Mouse (Mus musculus) liver, embryonic 18 days (tissue): ENCODE data around the gene Gzmn. TPM values are rescaled to one million over a fixed set of nuclear protein-coding genes. Genes with fewer than 3 reads are reported as not detected.

Experiments
- polyA plus RNA-seq: library from polyadenylated mRNA; depleted of rRNA; stranded (reverse); fragments of >200 nt; gene quantifications from 2 replicates; pipeline ENCODE4 v1.2.3, GENCODE M21; 2012; rRNA removed

Gzmn gene
- polyA plus RNA-seq = not detected in 2 replicates

DNA sequence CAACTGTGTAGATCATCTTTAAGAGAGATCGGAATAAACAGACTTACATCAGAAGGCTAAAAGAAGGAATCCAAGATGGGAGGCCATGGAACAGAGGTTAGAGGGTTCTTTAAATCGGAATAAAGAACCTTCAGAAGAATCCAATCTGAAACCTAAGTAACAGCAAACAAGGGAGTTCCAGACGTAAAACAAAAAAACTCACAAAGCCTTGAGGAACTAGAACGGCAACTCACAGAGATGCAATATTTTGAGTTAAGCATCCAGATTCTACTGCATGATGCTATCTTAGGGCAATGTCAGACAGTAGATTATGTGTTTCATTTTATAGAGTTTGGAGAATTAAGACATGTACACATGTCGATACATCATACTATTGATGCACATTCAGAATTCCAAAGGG, at the start of gene Gzmn:
Gzmn (minus strand) TSS at position 101 of the 400 bp plus-strand sequence.

DNA sequence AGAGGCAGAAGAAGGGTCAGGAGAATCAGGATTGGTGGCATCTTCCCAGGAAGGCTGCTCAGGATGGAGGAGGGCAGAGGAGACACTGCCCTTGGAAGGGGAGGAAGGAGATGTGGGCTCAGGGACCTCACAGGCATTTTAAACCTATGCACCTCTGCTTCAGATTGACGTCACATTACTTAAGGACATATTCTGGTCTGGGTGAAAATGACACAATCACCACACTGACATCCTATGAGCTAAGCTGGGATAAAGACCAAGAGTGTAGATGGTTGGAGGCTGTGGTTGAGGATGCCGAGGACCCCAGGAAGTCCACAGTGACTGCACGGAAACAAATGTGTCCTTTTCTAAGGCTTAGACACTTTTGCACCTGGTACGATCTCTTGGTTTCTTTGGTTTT, 36.9 kb upstream of the Gzmn start, which contains the start of gene Gzmf:
Gzmf (minus strand) TSS at position 101 of the 400 bp plus-strand sequence.

GRCm38 (mm10) chr14:56159479-56159878, 14.9 kb downstream of the Gzmn start, which contains the start of gene Gzmg:
Gene Gzmg, minus strand, starts transcription at chr14:56159579.

DNA sequence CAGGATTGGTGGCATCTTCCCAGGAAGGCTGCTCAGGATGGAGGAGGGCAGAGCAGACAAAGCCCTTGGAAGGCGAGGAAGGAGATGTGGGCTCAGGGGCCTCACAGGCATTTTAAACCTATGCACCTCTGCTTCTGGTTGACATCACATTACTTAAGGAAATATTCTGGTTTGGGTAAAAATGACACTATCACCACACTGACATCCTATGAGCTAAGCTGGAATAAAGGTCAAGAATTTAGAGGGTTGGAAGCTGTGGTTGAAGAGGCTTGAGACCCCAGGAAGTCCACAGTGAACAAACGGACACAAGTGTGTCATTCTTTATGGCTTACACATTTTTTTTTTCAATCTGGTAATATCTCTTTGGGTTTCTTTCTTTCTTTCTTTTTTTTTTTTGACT, 41.9 kb downstream of the Gzmn start, which contains the start of gene Gzmd:
Gzmd (minus strand) TSS at position 101 of the 400 bp plus-strand sequence.

DNA sequence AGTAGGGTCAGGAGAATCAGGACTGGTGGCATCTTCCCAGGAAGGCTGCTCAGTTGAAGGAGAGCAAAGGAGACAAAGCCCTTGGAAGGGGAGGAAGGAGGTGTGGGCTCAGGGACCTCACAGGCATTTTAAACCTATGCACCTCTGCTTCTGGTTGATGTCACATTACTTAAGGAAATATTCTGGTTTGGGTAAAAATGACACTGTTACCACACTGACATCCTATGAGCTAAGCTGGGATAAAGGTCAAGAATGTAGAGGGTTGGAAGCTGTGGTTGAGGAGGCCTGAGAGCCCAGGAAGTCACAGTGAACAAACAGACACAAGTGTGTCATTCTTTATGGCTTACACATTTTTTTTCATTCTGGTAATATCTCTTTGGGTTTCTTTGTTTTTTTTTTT, 53.9 kb downstream of the Gzmn start, which contains the start of gene Gzme:
Gzme (minus strand) TSS at position 101 of the 400 bp plus-strand sequence.

Other genes with a start within 250 kb of the Gzmn start
- gene Cma1, start 229.9 kb downstream of the Gzmn start, polyA plus RNA-seq = 0.65 and 0.70 TPM in 2 replicates
- gene Cma2, start 223.6 kb downstream of the Gzmn start, polyA plus RNA-seq = not detected in 2 replicates
- gene Mcpt1, start 156.6 kb downstream of the Gzmn start, polyA plus RNA-seq = 0.02 and 0.08 TPM in 2 replicates
- not detected in 2 replicates for gene Mcpt9, start 144.1 kb downstream of the Gzmn start, polyA plus RNA-seq
- gene Mcpt2, start 132.6 kb downstream of the Gzmn start, polyA plus RNA-seq = 0.16 and 0.21 TPM in 2 replicates
- gene Mcpt4, start 112.3 kb downstream of the Gzmn start, polyA plus RNA-seq = 0.03 and 0.10 TPM in 2 replicates
- gene Mcpt8, start 89.3 kb downstream of the Gzmn start, polyA plus RNA-seq = 1.8 and 2.4 TPM in 2 replicates
- gene Ctsg, start 72.0 kb downstream of the Gzmn start, polyA plus RNA-seq = 47.4 and 61.1 TPM in 2 replicates
- not detected in 2 replicates for gene Gzme, start 54.0 kb downstream of the Gzmn start, polyA plus RNA-seq
- gene Gzmd, start 42.0 kb downstream of the Gzmn start, polyA plus RNA-seq = not detected in 2 replicates
- gene Gzmg, start 15.0 kb downstream of the Gzmn start, polyA plus RNA-seq = not detected in 2 replicates
- gene Gzmf, start 36.8 kb upstream of the Gzmn start, polyA plus RNA-seq = not detected in 2 replicates
- 0.10 TPM in 1 of 2 replicates, not detected in the other for gene Gzmc, start 60.1 kb upstream of the Gzmn start, polyA plus RNA-seq
- 2.3 and 4.8 TPM in 2 replicates for gene Gzmb, start 87.7 kb upstream of the Gzmn start, polyA plus RNA-seq
- not detected in 2 replicates for gene Atp12a, start 190.5 kb upstream of the Gzmn start, polyA plus RNA-seq
- gene Rnf17, start 228.0 kb upstream of the Gzmn start, polyA plus RNA-seq = 0.20 and 0.43 TPM in 2 replicates